Mouse (Mus musculus): ENCODE data around the gene Ntm. TPM values are rescaled to one million over a fixed set of nuclear protein-coding genes. Genes with fewer than 3 reads are reported as not detected.

The Ntm gene
- polyA plus RNA-seq, 1 experiment, result 1.3 TPM

DNA sequence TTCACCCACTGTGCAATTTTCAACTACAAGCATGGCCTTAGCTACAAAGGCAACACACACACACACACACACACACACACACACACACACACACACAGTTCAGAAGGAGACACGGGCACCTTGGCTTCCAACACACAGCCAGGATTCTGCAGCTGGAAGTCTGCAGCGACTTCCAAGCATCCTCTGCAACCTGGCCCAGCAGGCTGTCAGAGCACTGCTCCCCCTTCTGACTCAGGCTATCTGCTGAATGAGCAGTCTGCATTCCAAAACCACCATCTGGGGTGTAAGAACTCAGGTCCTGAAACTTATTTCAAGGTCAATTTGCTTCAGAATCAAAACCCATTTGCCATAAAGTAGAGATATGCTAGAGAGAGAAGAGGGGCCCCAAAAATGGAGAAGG lies 246.1 kb downstream of the Ntm start:
- no peak for TF ChIP-seq CTCF (IDR thresholded peaks at IDR 0.05; ENCODE audit: control insufficient read depth, insufficient read depth, low read length)
- no peak for TF ChIP-seq POLR2A (IDR thresholded peaks at IDR 0.05; ENCODE audit: borderline replicate concordance, control insufficient read depth, low read depth, low read length)
- 68% methylated on average over 2 of the region's 2 CpGs for WGBS
- H3K4me3 ChIP-seq (replicated peaks; ENCODE audit: control insufficient read depth, low read depth, low read length), result no peak overlapping the region
- H3K27ac ChIP-seq (ENCODE audit: control insufficient read depth, insufficient read depth, low read depth, low read length, poor library complexity), result no peak overlapping the region
- H3K4me1 ChIP-seq (ENCODE audit: control insufficient read depth, insufficient read depth, low read length), result no peaks in the 10 kb centered on the region

DNA sequence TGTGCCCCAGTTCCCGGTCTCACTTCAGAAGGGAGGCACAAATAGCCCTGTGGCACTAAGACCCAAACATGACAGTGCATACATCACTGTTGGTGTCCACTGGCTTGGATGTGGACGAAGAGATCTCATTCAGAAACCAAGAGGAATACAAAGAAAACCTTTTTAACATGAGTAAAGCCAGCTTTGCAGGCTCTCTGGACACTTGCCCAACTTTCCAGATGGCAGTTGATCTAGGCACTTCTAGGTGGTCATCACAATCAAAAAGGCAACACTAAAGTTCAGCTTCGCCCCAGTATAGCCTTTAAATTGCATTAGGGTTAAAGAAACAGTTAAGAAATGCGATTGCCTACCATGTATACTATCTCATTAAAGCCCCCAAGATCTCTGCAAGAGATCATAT lies 264.7 kb downstream of the Ntm start:
- Histone ChIP-seq H3K4me3 (replicated peaks; ENCODE audit: control insufficient read depth, low read depth, low read length) (no peak overlapping the region), H3K27ac (ENCODE audit: control insufficient read depth, insufficient read depth, low read depth, low read length, poor library complexity) (no peak overlapping the region), H3K4me1 (ENCODE audit: control insufficient read depth, insufficient read depth, low read length) (no peaks in the 10 kb centered on the region)
- WGBS, result 72% methylated on average over 4 of the region's 4 CpGs
- TF ChIP-seq POLR2A (IDR thresholded peaks at IDR 0.05; ENCODE audit: borderline replicate concordance, control insufficient read depth, low read depth, low read length), result no peak
- TF ChIP-seq CTCF (IDR thresholded peaks at IDR 0.05; ENCODE audit: control insufficient read depth, insufficient read depth, low read length), result no peak

DNA sequence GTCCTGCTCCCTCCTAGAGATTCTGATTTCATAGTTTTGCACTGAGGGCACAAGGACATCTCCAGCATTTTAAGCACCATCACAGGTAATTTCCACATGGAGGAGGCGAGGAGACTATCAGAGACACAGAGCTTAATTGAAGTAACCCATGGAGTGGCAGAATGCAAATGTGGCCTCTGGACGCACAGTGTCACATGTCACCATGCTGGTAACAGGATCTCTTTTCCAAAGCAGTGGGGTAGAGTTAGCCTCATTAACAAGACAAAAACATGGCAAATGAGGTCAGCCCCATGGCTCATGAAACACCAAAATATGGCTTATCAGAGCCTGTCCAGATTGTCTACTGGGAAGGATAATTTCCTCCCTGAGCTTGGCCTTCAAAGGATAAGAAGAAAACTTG lies 268.8 kb downstream of the Ntm start:
- TF ChIP-seq CTCF (IDR thresholded peaks at IDR 0.05; ENCODE audit: control insufficient read depth, insufficient read depth, low read length), result no peak
- TF ChIP-seq POLR2A (IDR thresholded peaks at IDR 0.05; ENCODE audit: borderline replicate concordance, control insufficient read depth, low read depth, low read length), result no peak
- Histone ChIP-seq H3K27ac (ENCODE audit: control insufficient read depth, insufficient read depth, low read depth, low read length, poor library complexity) (no peak overlapping the region), H3K4me3 (replicated peaks; ENCODE audit: control insufficient read depth, low read depth, low read length) (no peak overlapping the region), H3K4me1 (ENCODE audit: control insufficient read depth, insufficient read depth, low read length) (no peaks in the 10 kb centered on the region)
- WGBS, result 78% methylated on average over 2 of the region's 2 CpGs

DNA sequence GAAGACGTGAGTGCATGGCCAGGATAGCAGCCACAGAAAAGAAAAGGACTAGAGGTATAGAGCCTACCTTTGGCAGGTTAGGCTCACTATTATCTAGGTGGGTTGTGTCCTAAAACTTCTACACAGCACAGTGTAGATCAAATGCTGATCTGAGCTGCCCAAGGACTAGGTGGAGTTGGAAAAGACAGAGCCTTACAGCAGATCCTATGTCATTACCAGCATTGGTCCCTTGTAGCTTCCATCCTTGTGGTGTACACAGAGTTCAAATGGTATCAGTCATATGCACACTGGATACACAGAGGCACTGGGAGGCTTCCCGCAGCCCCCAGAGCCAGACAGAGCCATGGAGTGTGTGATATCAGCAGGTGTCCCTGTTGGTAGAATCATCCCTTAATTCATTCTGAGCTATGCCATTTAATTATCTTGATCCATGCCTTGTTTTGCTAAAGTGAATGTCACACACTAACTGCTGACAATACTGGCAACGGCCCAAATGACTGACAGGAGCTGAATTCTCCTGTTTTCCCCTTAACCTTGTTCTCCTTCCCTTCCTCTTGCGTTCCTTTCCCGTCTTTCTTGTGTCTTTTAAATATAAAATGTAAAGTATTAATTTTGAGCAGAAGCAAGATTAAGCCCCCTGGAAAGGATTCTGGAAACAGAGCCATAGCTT lies 271.6 kb downstream of the Ntm start:
- H3K4me1 ChIP-seq (ENCODE audit: control insufficient read depth, insufficient read depth, low read length), result no peaks in the 10 kb centered on the region
- no peak overlapping the region for H3K4me3 ChIP-seq (replicated peaks; ENCODE audit: control insufficient read depth, low read depth, low read length)
- WGBS, result 74% methylated on average over 5 of the region's 5 CpGs
- H3K27ac ChIP-seq (ENCODE audit: control insufficient read depth, insufficient read depth, low read depth, low read length, poor library complexity), result no peak overlapping the region
- TF ChIP-seq CTCF (IDR thresholded peaks at IDR 0.05; ENCODE audit: control insufficient read depth, insufficient read depth, low read length) (no peak), POLR2A (IDR thresholded peaks at IDR 0.05; ENCODE audit: borderline replicate concordance, control insufficient read depth, low read depth, low read length) (no peak)

DNA sequence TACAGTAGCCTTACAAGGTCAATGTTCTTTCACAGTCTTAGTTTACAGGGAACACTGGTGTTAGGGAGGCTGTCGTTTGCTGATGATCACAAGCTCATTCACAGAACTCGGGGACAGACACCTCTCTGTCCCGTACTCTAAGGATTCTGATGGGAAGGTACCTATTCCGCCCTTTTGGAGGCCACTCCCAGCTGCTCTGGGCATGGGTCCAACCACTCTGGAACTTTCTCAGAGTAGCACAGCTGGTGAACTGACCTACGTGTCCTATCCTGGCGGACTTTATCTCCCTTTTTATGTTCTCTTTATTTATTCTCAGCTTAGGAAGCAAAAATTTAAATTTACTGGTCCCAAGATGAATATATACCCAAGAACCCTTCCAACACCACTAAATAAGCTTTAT lies 280.7 kb downstream of the Ntm start:
- 81% methylated on average over 6 of the region's 6 CpGs for WGBS
- TF ChIP-seq CTCF (IDR thresholded peaks at IDR 0.05; ENCODE audit: control insufficient read depth, insufficient read depth, low read length) (no peak), POLR2A (IDR thresholded peaks at IDR 0.05; ENCODE audit: borderline replicate concordance, control insufficient read depth, low read depth, low read length) (no peak)

DNA sequence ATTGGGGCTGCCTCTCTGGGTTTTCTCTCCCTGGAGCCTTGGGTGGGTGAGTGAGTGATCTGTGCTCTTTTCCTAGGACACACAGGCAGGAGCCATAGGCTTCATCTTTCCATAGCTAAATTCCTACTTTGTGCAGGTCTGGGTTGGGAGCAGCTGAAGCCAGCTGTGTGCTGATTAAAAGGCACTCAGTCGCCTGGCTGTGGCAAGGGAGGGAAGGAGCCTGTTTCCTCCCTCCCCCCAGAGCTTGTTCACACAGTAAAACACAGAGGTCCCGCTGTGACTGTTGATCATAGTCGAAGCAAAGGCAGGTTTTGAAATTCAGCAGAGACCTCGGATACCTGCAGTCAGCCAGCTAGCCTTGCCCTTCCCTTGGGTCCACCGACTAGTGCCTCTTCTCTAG lies 282.3 kb downstream of the Ntm start:
- Histone ChIP-seq H3K4me1 (ENCODE audit: control insufficient read depth, insufficient read depth, low read length) (no peaks in the 10 kb centered on the region), H3K4me3 (replicated peaks; ENCODE audit: control insufficient read depth, low read depth, low read length) (no peak overlapping the region), H3K27ac (ENCODE audit: control insufficient read depth, insufficient read depth, low read depth, low read length, poor library complexity) (no peak overlapping the region)
- 17% methylated on average over 5 of the region's 5 CpGs for WGBS
- TF ChIP-seq POLR2A (IDR thresholded peaks at IDR 0.05; ENCODE audit: borderline replicate concordance, control insufficient read depth, low read depth, low read length), result no peak
- no peak for TF ChIP-seq CTCF (IDR thresholded peaks at IDR 0.05; ENCODE audit: control insufficient read depth, insufficient read depth, low read length)

More for the DNA sequence above, 280.7 kb downstream of the Ntm start:
- no peak overlapping the region for H3K27ac ChIP-seq (ENCODE audit: control insufficient read depth, insufficient read depth, low read depth, low read length, poor library complexity)
- no peak overlapping the region for H3K4me3 ChIP-seq (replicated peaks; ENCODE audit: control insufficient read depth, low read depth, low read length)
- no peaks in the 10 kb centered on the region for H3K4me1 ChIP-seq (ENCODE audit: control insufficient read depth, insufficient read depth, low read length)

DNA sequence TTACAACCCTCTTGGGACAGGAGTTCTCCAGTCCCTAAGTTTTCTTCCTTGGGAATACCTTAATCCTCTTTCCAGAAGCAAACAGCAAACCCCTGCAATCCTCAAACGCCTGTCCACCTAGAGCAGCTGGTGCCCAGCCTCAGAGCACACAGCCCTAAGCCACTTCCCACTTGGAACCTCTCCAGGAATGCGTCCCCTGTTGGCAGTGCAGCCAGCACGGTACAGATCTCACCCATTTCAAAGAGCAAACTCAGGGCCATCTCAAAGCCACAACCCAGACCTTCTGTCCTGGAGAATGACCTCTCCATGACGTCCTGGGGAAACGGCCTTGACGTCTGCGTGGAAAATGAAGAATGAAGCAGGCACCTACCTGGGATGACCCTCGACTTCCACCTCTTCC lies 289.0 kb downstream of the Ntm start:
- no peaks in the 10 kb centered on the region for H3K4me1 ChIP-seq (ENCODE audit: control insufficient read depth, insufficient read depth, low read length)
- TF ChIP-seq CTCF (IDR thresholded peaks at IDR 0.05; ENCODE audit: control insufficient read depth, insufficient read depth, low read length), result no peak
- TF ChIP-seq POLR2A (IDR thresholded peaks at IDR 0.05; ENCODE audit: borderline replicate concordance, control insufficient read depth, low read depth, low read length), result no peak
- H3K27ac ChIP-seq (ENCODE audit: control insufficient read depth, insufficient read depth, low read depth, low read length, poor library complexity), result no peak overlapping the region
- H3K4me3 ChIP-seq (replicated peaks; ENCODE audit: control insufficient read depth, low read depth, low read length), result no peak overlapping the region
- 48% methylated on average over 8 of the region's 8 CpGs for WGBS

DNA sequence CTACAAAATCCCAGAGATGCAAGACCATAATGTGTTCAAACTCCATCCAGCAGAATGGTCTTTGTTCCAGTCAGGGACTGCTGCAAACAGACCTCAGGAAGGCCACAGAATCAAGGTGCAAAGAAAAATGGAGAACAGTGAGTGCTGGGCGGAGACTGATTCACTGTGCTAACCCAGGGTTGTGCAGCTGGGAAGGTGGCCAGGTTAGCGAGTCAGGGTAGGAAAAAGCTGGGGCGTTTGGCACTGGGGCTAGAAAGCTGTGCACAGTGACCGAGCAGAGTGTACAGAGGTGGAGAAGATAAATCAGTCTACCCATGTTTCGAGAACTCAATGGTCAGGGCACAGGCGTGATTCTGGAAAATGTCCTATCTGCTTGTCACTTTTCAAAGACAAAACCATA lies 291.1 kb downstream of the Ntm start:
- Histone ChIP-seq H3K4me1 (ENCODE audit: control insufficient read depth, insufficient read depth, low read length) (no peaks in the 10 kb centered on the region), H3K27ac (ENCODE audit: control insufficient read depth, insufficient read depth, low read depth, low read length, poor library complexity) (no peak overlapping the region), H3K4me3 (replicated peaks; ENCODE audit: control insufficient read depth, low read depth, low read length) (no peak overlapping the region)
- TF ChIP-seq CTCF (IDR thresholded peaks at IDR 0.05; ENCODE audit: control insufficient read depth, insufficient read depth, low read length) (no peak), POLR2A (IDR thresholded peaks at IDR 0.05; ENCODE audit: borderline replicate concordance, control insufficient read depth, low read depth, low read length) (no peak)
- WGBS, result 71% methylated on average over 6 of the region's 6 CpGs

DNA sequence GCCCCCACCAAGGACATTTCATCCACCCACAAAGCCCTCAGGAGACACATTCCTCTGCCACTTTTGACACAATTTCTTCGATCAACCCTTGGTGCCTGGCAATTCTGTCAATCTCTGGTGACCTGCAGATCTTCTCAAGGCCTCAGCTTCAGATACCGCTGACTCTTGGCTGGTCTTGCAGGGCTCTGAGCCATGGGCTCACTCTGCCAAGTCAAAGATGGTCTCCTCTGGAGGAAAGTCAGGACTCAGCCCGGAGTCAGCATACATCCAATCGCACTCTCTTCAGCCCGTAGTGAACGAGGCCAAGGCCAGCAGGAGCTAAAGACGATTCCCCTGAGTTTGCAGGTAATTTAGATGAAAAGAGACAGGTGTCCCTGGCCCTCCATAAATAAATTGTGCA lies 299.7 kb downstream of the Ntm start:
- Histone ChIP-seq H3K27ac (ENCODE audit: control insufficient read depth, insufficient read depth, low read depth, low read length, poor library complexity) (no peak overlapping the region), H3K4me3 (replicated peaks; ENCODE audit: control insufficient read depth, low read depth, low read length) (no peak overlapping the region), H3K4me1 (ENCODE audit: control insufficient read depth, insufficient read depth, low read length) (no peaks in the 10 kb centered on the region)
- WGBS, result 84% methylated on average over 7 of the region's 7 CpGs
- TF ChIP-seq CTCF (IDR thresholded peaks at IDR 0.05; ENCODE audit: control insufficient read depth, insufficient read depth, low read length), result no peak
- TF ChIP-seq POLR2A (IDR thresholded peaks at IDR 0.05; ENCODE audit: borderline replicate concordance, control insufficient read depth, low read depth, low read length), result no peak

All from bone marrow, adult 2 months (tissue).